Mouse (Mus musculus): ENCODE results near the gene Itgal. TPM values are rescaled to one million over a fixed set of nuclear protein-coding genes. Genes with fewer than 3 reads are reported as not detected.
A peak's percentile ranks its signal among the peaks of the same experiment; 100 is the strongest.

Itgal gene
- polyA plus RNA-seq, 1 experiment from 2014 or later: 6.8 TPM

DNA sequence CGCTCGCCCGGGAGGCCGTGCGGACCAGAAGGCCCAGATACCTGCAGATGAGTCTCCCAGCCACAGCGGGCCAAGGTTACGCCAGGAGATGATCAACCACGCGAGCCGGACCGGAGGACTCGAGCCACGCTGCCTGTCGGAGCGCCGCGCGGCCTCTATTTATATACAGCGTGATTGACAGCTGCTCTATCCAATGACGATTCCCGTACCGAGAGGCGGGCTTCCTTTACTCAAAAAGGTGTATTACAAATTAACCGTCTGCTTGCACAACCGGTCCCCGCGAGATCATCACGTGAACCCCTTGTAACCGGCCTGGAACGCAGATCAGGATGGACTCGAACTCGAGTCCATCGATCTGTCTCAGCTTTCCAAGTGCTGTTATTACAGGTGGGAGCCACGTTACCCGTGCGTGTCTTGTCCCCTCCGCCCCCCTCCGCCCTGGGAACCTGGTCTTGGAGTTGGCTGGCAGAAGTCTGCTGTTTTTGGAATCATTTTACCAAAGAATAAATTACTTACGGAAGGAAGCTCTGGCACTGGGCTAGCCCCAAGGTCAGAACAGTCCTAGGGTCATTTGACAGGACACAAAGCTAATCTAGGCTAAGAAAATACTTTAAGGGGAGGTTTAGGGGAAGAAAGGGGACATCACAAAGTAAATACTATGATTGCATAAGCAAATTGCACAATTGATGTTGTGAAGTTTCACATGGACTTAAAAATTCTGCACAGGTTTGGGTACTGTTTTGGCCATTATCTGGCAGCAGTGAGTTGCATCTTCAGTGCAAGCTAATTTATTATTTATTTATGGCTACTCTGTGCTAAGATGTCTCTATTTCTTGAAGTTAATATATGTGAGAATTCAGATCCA is 21.9 kb upstream of the Itgal start, which contains the start of gene Sephs2:
Gene Sephs2, minus strand, starts transcription at position 131 of the 865 bp plus-strand sequence.
- peak within 1 kb of the TSS; percentile 98 for H3K9ac ChIP-seq (replicated peaks)
- H3K4me3 ChIP-seq (ENCODE audit: low read depth, low read length): peak within 1 kb of the TSS; percentile 87
- H3K27ac ChIP-seq (ENCODE audit: low read depth): peak within 1 kb of the TSS; percentile 94
- TF ChIP-seq EP300 (IDR thresholded peaks at IDR 0.05; ENCODE audit: low read depth): peak; percentile 61
- no peak for TF ChIP-seq CTCF (IDR thresholded peaks at IDR 0.05; ENCODE audit: low read depth)
- H3K4me1 ChIP-seq (ENCODE audit: insufficient read depth): peaks cover 21% of the 10 kb centered on the region
- DNase-seq (peak; percentile 94), ATAC-seq (peak; percentile 74)
- H3K9me3 ChIP-seq (ENCODE audit: low read length): no peaks in the 10 kb centered on the region
- no peaks in the 10 kb centered on the region for H3K27me3 ChIP-seq (ENCODE audit: insufficient read depth, low read length)
- WGBS (ENCODE audit: insufficient replicate concordance): 2% methylated on average over 39 of the region's 39 CpGs
- H3K36me3 ChIP-seq (replicated peaks; ENCODE audit: insufficient read depth, low read length): peaks cover 9% of the 10 kb centered on the region
- peak within 1 kb of the TSS; percentile 96 for H3K4me2 ChIP-seq (ENCODE audit: low read depth, low read length)

DNA sequence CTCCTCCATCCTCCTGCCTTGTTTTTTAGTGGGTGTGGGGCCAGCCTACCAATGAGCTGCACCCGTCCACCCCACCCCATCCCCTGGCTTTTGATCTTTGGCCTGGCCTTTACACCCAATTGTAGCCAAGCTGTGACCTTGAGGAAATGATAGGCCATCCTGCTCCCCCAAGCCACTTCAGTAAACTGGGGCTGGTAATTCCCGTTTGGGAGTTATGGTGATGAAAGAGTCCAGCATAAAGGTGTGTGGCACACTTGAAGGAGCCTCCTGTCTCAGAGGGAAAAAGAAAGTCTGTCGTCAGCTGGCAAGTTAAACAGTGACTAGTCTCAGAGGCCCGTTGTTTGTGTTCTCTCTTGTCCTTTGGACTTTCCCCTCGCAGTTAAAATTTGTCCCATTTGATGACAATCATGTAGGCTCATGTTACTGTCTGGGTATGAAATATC is 19.5 kb upstream of the Itgal start:
- TF ChIP-seq CTCF (IDR thresholded peaks at IDR 0.05; ENCODE audit: low read depth) (no peak), EP300 (IDR thresholded peaks at IDR 0.05; ENCODE audit: low read depth) (peak; percentile 90)
- WGBS (ENCODE audit: insufficient replicate concordance): 56% methylated on average over 5 of the region's 5 CpGs
- Histone ChIP-seq H3K27me3 (ENCODE audit: insufficient read depth, low read length) (no peaks in the 10 kb centered on the region), H3K4me3 (ENCODE audit: low read depth, low read length) (no peak overlapping the region), H3K27ac (ENCODE audit: low read depth) (peak overlapping the region; percentile 94), H3K9ac (replicated peaks) (peak overlapping the region; percentile 3), H3K4me2 (ENCODE audit: low read depth, low read length) (peak overlapping the region; percentile 14; the same call in 1 of the 2 replicates), H3K4me1 (ENCODE audit: insufficient read depth) (peaks cover 18% of the 10 kb centered on the region), H3K36me3 (replicated peaks; ENCODE audit: insufficient read depth, low read length) (peaks cover 1% of the 10 kb centered on the region; the same call in 1 of the 2 replicates), H3K9me3 (ENCODE audit: low read length) (no peaks in the 10 kb centered on the region)
- DNase-seq: peak; percentile 67
- peak; percentile 75 for ATAC-seq

DNA sequence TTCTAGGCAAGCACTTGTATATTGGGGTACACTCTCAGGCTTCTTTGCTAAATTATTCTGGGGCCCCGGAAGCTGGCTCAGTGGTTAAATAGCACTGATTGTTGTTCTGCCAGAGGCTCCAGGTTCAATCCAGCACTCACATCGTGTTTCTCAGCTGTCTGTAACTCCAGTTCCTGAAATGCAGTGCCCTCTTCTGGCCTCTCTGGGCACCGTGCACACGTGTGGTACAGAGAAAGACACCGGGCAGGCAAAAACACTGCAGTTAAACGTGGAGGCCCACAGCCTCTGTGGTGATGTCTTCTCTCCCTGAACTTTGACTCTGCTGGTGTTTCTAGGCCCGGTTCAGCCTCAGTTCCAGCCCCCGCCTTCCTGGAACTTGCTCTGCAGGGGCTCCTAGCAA is 17.7 kb upstream of the Itgal start:
- DNase-seq (peak; percentile 70), ATAC-seq (no peak)
- H3K36me3 ChIP-seq (replicated peaks; ENCODE audit: insufficient read depth, low read length): no peaks in the 10 kb centered on the region
- peaks cover 15% of the 10 kb centered on the region for H3K4me1 ChIP-seq (ENCODE audit: insufficient read depth)
- no peak overlapping the region for H3K4me2 ChIP-seq (ENCODE audit: low read depth, low read length)
- TF ChIP-seq CTCF (IDR thresholded peaks at IDR 0.05; ENCODE audit: low read depth) (peak; percentile 84), EP300 (IDR thresholded peaks at IDR 0.05; ENCODE audit: low read depth) (no peak)
- no peaks in the 10 kb centered on the region for H3K27me3 ChIP-seq (ENCODE audit: insufficient read depth, low read length)
- H3K27ac ChIP-seq (ENCODE audit: low read depth): peak overlapping the region; percentile 94
- peak overlapping the region; percentile 38; the same call in 1 of the 2 replicates for H3K9ac ChIP-seq (replicated peaks)
- no peaks in the 10 kb centered on the region for H3K9me3 ChIP-seq (ENCODE audit: low read length)
- 13% methylated on average over 8 of the region's 8 CpGs for WGBS (ENCODE audit: insufficient replicate concordance)
- no peak overlapping the region for H3K4me3 ChIP-seq (ENCODE audit: low read depth, low read length)

DNA sequence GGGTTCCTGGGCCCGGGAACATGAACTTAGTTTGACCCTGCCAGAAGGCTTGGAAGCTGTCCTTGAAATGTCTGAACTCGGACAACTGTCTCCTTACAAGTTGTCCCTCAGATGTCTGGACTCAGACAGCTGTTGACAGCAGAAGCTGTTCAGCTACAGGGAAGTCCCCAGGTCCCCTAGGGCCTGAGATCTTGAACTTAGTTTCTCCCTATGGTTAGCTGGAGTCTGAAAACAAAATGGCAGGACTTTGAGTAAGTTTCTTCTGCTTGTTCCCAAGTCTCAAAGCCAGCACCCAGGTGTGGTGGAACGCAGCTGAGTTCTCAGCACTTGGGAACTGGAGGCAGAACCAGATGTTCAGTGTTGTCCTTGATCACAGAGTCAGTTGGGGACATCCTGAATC is 16.0 kb upstream of the Itgal start:
- TF ChIP-seq EP300 (IDR thresholded peaks at IDR 0.05; ENCODE audit: low read depth): no peak
- no peak for TF ChIP-seq CTCF (IDR thresholded peaks at IDR 0.05; ENCODE audit: low read depth)
- Histone ChIP-seq H3K4me1 (ENCODE audit: insufficient read depth) (peaks cover 13% of the 10 kb centered on the region), H3K36me3 (replicated peaks; ENCODE audit: insufficient read depth, low read length) (no peaks in the 10 kb centered on the region), H3K4me2 (ENCODE audit: low read depth, low read length) (no peak overlapping the region), H3K9ac (replicated peaks) (no peak overlapping the region), H3K9me3 (ENCODE audit: low read length) (no peaks in the 10 kb centered on the region), H3K4me3 (ENCODE audit: low read depth, low read length) (no peak overlapping the region), H3K27me3 (ENCODE audit: insufficient read depth, low read length) (no peaks in the 10 kb centered on the region), H3K27ac (ENCODE audit: low read depth) (no peak overlapping the region)
- no peak for ATAC-seq
- DNase-seq: no peak
- WGBS (ENCODE audit: insufficient replicate concordance): 69% methylated on average over 3 of the region's 3 CpGs

DNA sequence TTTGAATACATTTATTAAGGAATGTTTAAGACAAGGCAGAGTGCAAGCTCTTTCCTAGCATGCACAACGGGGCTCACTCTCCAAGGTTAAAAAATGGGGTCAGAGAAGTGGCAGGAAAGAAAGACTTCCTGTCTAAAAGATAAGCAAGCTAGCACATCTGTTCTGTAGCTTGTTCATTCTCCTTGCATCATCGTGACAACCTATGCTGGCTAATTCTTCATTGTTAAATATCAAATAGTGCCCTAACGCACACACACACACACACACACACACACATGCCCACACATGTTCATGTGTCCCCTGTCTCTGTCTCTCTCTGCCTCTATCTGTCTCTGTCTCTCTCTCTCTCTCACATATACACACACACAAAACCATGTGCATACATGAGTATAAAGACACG is 14.9 kb upstream of the Itgal start:
- TF ChIP-seq CTCF (IDR thresholded peaks at IDR 0.05; ENCODE audit: low read depth): no peak
- TF ChIP-seq EP300 (IDR thresholded peaks at IDR 0.05; ENCODE audit: low read depth): no peak
- Histone ChIP-seq H3K4me2 (ENCODE audit: low read depth, low read length) (no peak overlapping the region), H3K27me3 (ENCODE audit: insufficient read depth, low read length) (no peaks in the 10 kb centered on the region), H3K9ac (replicated peaks) (no peak overlapping the region), H3K4me3 (ENCODE audit: low read depth, low read length) (no peak overlapping the region), H3K27ac (ENCODE audit: low read depth) (no peak overlapping the region), H3K36me3 (replicated peaks; ENCODE audit: insufficient read depth, low read length) (no peaks in the 10 kb centered on the region), H3K4me1 (ENCODE audit: insufficient read depth) (peaks cover 13% of the 10 kb centered on the region), H3K9me3 (ENCODE audit: low read length) (no peaks in the 10 kb centered on the region)
- ATAC-seq: no peak
- 26% methylated on average over 4 of the region's 4 CpGs for WGBS (ENCODE audit: insufficient replicate concordance)
- no peak for DNase-seq

GRCm38 (mm10) chr7:127282190-127282589 is 13.9 kb upstream of the Itgal start:
- DNase-seq (no peak), ATAC-seq (no peak)
- Histone ChIP-seq H3K9ac (replicated peaks) (no peak overlapping the region), H3K27me3 (ENCODE audit: insufficient read depth, low read length) (no peaks in the 10 kb centered on the region), H3K27ac (ENCODE audit: low read depth) (no peak overlapping the region), H3K9me3 (ENCODE audit: low read length) (no peaks in the 10 kb centered on the region), H3K4me3 (ENCODE audit: low read depth, low read length) (no peak overlapping the region), H3K4me1 (ENCODE audit: insufficient read depth) (peaks cover 13% of the 10 kb centered on the region), H3K36me3 (replicated peaks; ENCODE audit: insufficient read depth, low read length) (no peaks in the 10 kb centered on the region), H3K4me2 (ENCODE audit: low read depth, low read length) (no peak overlapping the region)
- WGBS (ENCODE audit: insufficient replicate concordance): 66% methylated on average over 2 of the region's 2 CpGs
- TF ChIP-seq EP300 (IDR thresholded peaks at IDR 0.05; ENCODE audit: low read depth) (no peak), CTCF (IDR thresholded peaks at IDR 0.05; ENCODE audit: low read depth) (no peak)
